Mouse (Mus musculus) limb, embryonic 10.5 days (tissue): ENCODE measurements around the gene Mavs. TPM values are rescaled to one million over a fixed set of nuclear protein-coding genes. Genes with fewer than 3 reads are reported as not detected.
A peak's percentile ranks its signal among the peaks of the same experiment; 100 is the strongest.

Experiments used
- DNase-seq: peaks from one replicate; pipeline ENCODE4 v3.0.0-alpha.2; 2017; ENCODE audit warnings: low spot score
- H3K27ac ChIP-seq: fragments of 300-500 bp; sonication (generic); 2 replicates; pipeline ENCODE4 v1.5.1; 2016; ENCODE audit warnings: mild to moderate bottlenecking
- H3K27me3 ChIP-seq: fragments of 300-500 bp; sonication (generic); 2 replicates; pipeline ENCODE4 v1.6.1; 2016; ENCODE audit warnings: low read depth, mild to moderate bottlenecking; ENCODE audit not compliant: poor library complexity, severe bottlenecking
- H3K36me3 ChIP-seq: fragments of 300-500 bp; sonication (generic); 2 replicates; pipeline ENCODE4 v1.6.1; 2016; ENCODE audit warnings: mild to moderate bottlenecking, moderate library complexity
- H3K4me1 ChIP-seq: fragments of 300-500 bp; sonication (generic); 2 replicates; pipeline ENCODE4 v1.6.1; 2016
- H3K4me3 ChIP-seq: fragments of 300-500 bp; sonication (generic); 2 replicates; pipeline ENCODE4 v1.5.1; 2016; ENCODE audit warnings: mild to moderate bottlenecking, moderate library complexity
- H3K9me3 ChIP-seq: fragments of 300-500 bp; sonication (generic); replicated peaks from 2 replicates; pipeline ENCODE4 v1.6.1; 2016; ENCODE audit warnings: mild to moderate bottlenecking
- WGBS: fragments of 180-500 bp; shearing (Covaris S2); methylation state at CpG from one replicate; pipeline ENCODE4 v1.1.7; 2016; 5-methylcytosine and 5-hydroxymethylcytosine counted together
- polyA plus RNA-seq: library from polyadenylated mRNA; unstranded; fragments of >200 nt; fragmentation: Nextera tagmentation; extraction: Ambion mirVana; gene quantifications from 2 replicates; pipeline ENCODE4 v1.2.1, GENCODE M21; 2016

Mavs gene
- polyA plus RNA-seq = 20.4 and 21.5 TPM in 2 replicates

DNA sequence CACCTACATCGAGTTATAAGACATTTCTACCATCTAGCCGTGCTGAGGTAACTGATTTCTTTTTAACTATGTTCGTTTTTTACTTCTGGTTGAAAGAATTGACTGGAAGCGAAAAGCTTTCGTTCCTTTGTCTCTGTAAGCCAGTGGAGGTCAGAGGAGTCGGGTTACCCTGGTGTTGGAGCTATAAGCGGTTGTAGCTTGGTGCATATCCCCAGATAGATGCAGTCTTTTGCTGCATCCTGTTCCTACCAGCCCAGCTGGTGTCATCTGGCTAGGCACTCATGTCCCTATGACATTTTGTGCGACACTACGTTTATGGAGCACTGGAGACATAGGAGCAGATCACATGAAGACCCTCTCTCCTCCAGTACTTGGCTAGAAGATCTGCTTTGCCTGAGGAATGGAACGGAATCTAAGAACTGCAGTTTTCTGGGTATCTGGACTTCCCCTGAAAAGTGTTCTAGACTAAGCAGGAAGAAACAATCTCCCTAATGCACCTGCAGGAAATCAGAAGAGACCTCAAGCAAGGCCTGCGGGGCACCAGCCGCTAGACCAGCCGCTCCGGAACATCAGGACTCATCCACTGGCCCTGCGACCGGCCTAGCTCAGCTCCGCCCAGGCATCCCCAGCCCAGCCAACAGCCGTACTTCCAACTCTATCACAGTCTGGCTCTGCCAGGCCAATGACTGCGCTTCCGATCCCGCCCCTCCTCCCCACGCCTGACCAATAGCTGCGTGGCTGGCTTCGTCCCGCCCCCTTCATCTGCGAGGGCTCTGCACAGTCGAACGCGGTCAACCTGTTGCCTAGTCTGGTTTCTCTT, at the start of gene Mavs:
Mavs (plus strand) TSS at position 757 of the 820 bp plus-strand sequence.
- WGBS = 12% methylated on average over 29 of the region's 29 CpGs
- Histone ChIP-seq H3K4me3 (peak within 1 kb of the TSS; percentile 66), H3K4me1 (peaks cover 27% of the 10 kb centered on the region), H3K27ac (peak within 1 kb of the TSS; percentile 82), H3K27me3 (no peaks in the 10 kb centered on the region), H3K36me3 (peaks cover 7% of the 10 kb centered on the region), H3K9me3 (no peaks in the 10 kb centered on the region)
- peak; percentile 93 for DNase-seq

DNA sequence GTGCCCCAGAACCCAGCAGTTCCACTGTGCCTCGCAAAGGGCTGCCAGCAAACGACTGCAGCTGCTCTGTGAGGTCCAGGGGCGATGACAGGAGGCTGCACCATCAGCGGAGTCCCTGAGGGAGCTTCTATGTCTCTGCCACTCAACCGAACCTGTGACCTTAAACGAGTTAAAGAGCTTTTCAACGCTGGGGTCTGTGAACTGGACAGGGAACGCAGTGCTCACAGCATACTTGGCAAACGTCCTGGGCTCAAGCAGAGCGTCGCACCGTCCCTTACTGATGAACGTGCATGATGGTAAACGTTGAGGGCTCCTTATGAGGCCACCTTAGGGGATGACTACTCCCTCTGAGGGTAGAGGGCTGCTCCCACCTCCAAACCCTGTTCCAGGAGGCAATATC, 47.5 kb upstream of the Mavs start:
- DNase-seq = no peak
- WGBS = 2% methylated on average over 14 of the region's 14 CpGs
- H3K27ac ChIP-seq = peak overlapping the region; percentile 87
- H3K4me3 ChIP-seq = peak overlapping the region; percentile 62
- H3K9me3 ChIP-seq = no peaks in the 10 kb centered on the region
- H3K27me3 ChIP-seq = peaks cover 10% of the 10 kb centered on the region; the same call in 1 of the 2 replicates
- peaks cover 53% of the 10 kb centered on the region for H3K4me1 ChIP-seq
- H3K36me3 ChIP-seq = peaks cover 17% of the 10 kb centered on the region

DNA sequence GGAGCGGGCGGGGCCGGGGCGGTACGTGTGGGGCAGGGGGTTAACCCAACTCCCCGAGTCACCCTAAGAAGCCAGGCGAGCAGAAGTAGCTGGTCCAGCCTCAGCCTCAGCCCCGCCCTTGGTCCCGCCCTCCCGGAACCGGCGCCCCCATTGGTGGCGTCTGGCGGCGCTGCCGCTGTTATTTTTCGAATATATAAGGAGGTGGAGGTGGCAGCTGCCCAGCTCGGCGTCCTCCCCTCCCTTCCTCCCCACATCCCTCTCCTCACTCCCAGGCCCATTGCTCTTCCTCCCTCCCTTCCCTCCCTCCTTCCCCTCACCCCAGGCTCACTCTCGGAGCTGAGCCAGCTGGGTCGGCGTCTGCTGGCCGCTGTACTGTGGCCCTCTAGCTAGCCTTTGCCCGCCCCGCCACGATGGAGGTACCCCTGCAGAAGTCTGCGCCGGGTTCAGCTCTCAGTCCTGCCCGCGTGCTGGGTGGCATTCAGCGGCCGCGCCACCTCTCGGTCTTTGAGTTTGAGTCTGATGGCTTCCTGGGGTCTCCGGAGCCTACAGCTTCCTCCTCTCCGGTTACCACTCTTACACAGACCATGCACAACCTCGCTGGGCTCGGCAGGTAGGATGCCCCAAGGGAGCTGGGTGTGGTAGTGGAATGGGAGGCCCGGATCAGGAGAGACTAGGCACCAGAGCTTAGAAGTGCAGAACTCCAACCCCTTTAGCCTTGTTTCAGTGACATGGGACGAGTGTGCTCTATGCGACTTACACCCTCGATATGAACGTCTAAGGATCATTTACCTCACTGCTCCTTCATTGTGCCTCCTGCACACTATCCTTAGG, 46.9 kb upstream of the Mavs start, which contains the start of the genes Cdc25b and Spef1:
Cdc25b (plus strand) TSS at position 179 of the 831 bp plus-strand sequence.
Spef1 (minus strand) TSS at position 512 of the 831 bp plus-strand sequence.
- no peaks in the 10 kb centered on the region for H3K9me3 ChIP-seq
- peak within 1 kb of the TSS; percentile 62 for H3K4me3 ChIP-seq
- peaks cover 55% of the 10 kb centered on the region for H3K4me1 ChIP-seq
- H3K36me3 ChIP-seq = peaks cover 23% of the 10 kb centered on the region
- peak within 1 kb of the TSS; percentile 87 for H3K27ac ChIP-seq
- DNase-seq = peak; percentile 92
- H3K27me3 ChIP-seq = peaks cover 10% of the 10 kb centered on the region; the same call in 1 of the 2 replicates
- under 1% methylated on average over 43 of the region's 43 CpGs for WGBS

DNA sequence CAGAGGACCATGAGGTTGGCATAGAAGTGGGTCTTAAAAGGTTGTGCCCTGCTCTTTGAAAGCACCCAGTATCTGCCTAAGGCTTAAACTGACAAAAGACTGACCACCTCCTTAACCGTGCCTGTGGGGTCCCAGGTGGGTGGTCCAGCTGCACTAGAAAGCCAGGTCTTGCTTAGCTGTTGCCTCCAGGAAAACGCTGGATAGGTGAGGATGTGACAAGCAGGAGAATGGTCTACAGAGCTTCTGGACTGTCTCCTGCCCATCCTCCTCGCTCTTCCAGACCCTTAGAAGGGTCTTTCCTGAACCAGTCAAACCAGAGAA, 46.3 kb upstream of the Mavs start:
- Histone ChIP-seq H3K27ac (peak overlapping the region; percentile 87), H3K36me3 (peaks cover 26% of the 10 kb centered on the region), H3K27me3 (peaks cover 10% of the 10 kb centered on the region; the same call in 1 of the 2 replicates), H3K4me3 (peak overlapping the region; percentile 62), H3K9me3 (no peaks in the 10 kb centered on the region), H3K4me1 (peaks cover 55% of the 10 kb centered on the region)
- WGBS = 21% methylated on average over 3 of the region's 3 CpGs
- peak; percentile 56 for DNase-seq

DNA sequence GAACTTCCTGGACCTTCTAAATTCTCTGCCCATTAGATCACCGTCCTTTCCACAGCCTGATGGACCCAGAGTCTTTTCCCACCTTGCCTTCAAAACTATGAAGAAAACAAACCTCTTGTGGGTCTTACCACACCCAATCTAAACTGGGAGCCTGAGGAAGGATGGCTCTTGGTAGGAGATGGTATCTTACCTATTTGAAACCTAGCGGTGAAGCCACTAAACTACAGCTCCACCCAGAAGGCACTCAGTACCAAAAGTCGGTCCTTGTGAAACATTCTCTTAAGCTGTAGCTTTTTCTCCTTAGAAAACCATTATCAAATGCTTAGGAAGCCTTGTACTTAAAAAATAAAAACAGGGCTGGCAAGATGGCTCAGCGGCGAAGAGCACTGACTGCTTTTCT, 45.6 kb upstream of the Mavs start:
- whole genome bisulfite sequencing = 89% methylated on average over 5 of the region's 5 CpGs
- peaks cover 34% of the 10 kb centered on the region for H3K36me3 ChIP-seq
- H3K9me3 ChIP-seq = no peaks in the 10 kb centered on the region
- peak overlapping the region; percentile 62; the same call in 1 of the 2 replicates for H3K4me3 ChIP-seq
- 0 out of 2 replicates have a peak overlapping the region, but pooled peaks have one; percentile 87 for H3K27ac ChIP-seq
- H3K4me1 ChIP-seq = peaks cover 55% of the 10 kb centered on the region
- peaks cover 10% of the 10 kb centered on the region; the same call in 1 of the 2 replicates for H3K27me3 ChIP-seq
- no peak for DNase-seq

DNA sequence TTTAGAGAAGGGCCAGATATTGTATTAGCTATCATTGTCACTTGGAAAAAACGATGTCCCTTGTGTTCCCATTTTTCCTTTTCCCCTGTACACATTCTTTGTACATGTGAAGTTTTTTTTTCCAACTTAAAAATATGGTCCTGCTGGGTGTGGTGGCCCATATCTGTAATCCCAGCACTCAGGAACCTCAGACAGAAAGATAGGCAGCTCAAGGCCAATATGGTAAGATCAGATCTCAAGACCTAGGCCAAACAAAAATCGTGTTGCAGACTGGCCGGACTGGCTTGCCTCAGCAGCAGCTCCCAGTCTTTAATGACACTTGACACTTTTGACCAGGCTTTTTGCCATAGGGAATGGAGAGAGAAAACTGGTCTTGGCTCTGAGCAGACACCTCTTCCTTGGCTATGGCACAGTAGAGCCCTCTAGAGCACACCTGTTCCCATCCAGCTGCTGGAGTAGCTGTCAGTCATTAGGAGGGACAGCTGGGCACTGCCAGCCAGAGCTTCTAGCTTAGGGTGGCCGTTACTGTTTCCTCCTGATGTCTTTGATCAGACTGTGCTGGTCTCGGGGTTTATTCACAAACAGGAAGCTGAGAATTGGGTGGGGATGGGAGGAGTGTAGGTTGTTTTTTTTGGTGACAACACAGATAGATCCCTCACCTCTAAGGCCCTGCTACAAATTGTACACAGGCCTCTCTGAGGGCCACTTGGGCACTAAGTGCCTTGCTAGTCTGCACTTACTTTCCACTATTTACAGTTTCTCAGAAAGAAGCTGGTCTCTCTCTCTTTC, 44.1 kb upstream of the Mavs start:
- peaks cover 10% of the 10 kb centered on the region; the same call in 1 of the 2 replicates for H3K27me3 ChIP-seq
- DNase-seq = no peak
- 49% methylated on average over 5 of the region's 5 CpGs for WGBS
- 0 out of 2 replicates have a peak overlapping the region, but pooled peaks have one; percentile 10 for H3K27ac ChIP-seq
- peaks cover 48% of the 10 kb centered on the region for H3K36me3 ChIP-seq
- no peaks in the 10 kb centered on the region for H3K9me3 ChIP-seq
- H3K4me3 ChIP-seq = no peak overlapping the region
- H3K4me1 ChIP-seq = peaks cover 55% of the 10 kb centered on the region

DNA sequence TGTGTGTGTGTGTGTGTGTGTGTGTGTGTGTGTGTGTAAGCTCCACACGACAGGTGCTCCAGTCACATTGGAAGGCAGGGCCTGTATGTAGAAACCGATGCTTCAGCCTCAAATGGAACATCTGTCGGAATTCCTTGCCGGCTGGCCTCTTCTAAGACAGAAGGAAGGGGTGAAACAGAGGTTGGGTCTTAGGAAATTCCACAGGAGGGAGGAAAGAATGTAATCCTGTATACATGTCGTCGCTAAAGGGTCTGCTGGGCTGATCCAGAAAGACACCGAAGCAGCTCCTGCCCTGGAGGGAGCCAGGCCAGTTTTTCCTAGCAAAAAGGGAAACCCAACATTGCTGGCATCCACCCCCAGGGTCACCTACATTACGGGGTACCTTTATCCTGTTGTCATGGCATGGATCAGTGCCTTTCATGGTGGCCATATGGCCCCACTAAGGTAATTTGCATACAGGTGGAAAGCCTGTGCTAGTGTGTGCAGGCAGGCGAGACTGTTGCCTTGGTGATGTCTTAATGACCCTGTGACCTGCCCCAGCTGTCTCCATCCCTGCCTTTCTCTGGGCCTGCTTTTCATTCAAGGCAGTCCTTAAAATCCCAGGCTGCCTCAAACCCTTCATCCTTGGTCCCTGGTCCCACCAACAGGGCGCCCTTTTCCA, 43.4 kb upstream of the Mavs start:
- WGBS = 46% methylated on average over 10 of the region's 10 CpGs
- H3K9me3 ChIP-seq = no peaks in the 10 kb centered on the region
- peak; percentile 52 for DNase-seq
- peaks cover 55% of the 10 kb centered on the region for H3K4me1 ChIP-seq
- H3K27ac ChIP-seq = peak overlapping the region; percentile 10; the same call in 1 of the 2 replicates
- no peak overlapping the region for H3K4me3 ChIP-seq
- peaks cover 4% of the 10 kb centered on the region; the same call in 1 of the 2 replicates for H3K27me3 ChIP-seq
- peaks cover 54% of the 10 kb centered on the region for H3K36me3 ChIP-seq

DNA sequence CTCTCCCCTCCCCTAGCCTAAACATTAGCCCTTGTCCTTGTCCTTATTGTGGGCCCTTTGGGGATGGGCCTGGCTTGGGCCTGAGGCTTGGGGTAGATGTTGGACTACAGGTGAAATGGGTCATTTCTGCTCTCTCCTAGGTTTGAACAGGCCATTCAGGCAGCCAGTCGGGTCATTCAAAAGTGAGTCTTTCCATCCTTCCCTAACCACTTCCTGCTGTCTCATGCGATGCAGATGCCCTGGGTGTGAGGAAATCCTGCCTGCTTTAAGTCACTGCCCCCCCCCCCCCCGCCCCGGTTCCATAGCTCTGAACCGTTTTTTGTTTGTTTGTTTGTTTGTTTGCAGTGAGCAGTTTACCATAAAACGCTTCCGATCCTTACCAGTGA, 42.9 kb upstream of the Mavs start:
- Histone ChIP-seq H3K36me3 (peaks cover 60% of the 10 kb centered on the region), H3K4me1 (peaks cover 51% of the 10 kb centered on the region), H3K27me3 (no peaks in the 10 kb centered on the region), H3K27ac (peak overlapping the region; percentile 10; the same call in 1 of the 2 replicates), H3K9me3 (no peaks in the 10 kb centered on the region), H3K4me3 (no peak overlapping the region)
- DNase-seq = no peak
- WGBS = 81% methylated on average over 7 of the region's 7 CpGs

DNA sequence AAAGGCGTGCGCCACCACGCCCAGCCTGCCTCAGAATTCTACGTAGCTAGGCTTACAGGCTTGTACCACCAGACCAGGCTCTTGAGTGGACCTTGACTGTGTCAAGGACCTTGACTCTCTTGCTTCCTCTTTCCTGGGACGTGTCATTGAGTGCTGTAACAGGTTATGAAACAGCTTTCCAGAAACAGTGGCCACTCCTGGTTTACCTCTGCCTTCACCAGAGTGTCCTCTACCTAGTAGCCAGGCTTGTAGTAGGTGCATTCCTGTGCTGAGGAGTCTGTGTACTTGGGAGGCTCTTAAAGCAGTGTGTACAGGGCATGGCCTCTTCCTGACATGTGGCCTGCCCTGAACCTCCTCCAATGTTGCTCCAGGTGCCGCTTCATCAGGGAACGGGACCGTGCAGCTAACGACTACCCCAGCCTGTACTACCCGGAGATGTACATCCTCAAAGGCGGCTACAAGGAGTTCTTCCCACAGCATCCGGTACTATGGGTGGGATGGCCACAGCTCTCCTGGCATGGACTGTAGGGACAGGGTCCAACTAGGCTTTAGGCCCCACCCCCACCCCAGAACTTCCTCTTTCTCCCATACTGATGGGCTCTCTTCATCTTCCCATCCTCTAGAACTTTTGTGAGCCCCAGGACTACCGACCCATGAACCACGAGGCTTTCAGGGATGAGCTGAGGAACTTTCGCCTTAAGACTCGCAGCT, 37.1 kb upstream of the Mavs start:
- Histone ChIP-seq H3K4me3 (no peak overlapping the region), H3K36me3 (peaks cover 83% of the 10 kb centered on the region), H3K27me3 (no peaks in the 10 kb centered on the region), H3K4me1 (no peaks in the 10 kb centered on the region), H3K9me3 (no peaks in the 10 kb centered on the region), H3K27ac (no peak overlapping the region)
- 92% methylated on average over 16 of the region's 16 CpGs for WGBS
- DNase-seq = no peak

DNA sequence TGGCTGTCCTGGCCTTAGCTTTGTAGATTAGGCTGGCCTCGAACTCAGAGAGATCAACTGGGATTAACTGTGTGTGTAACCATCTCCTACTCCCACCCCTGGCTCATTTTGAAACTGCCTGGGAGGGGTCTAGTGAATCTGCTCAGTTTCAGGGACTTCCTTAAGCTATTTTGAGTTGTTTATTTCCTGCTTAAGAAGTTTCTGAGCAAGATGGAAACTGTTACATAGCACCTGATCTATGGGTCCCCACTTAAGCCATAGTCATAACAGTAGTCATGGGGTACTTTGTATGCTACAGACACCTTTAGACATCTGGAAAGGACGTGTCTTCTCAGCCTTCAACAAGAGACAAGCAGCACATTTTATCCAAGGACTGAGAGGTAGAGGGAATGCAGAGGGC, 33.2 kb upstream of the Mavs start:
- no peak overlapping the region for H3K27ac ChIP-seq
- peaks cover 48% of the 10 kb centered on the region for H3K36me3 ChIP-seq
- no peaks in the 10 kb centered on the region for H3K9me3 ChIP-seq
- no peak overlapping the region for H3K4me3 ChIP-seq
- 0 out of 2 replicates have a peak, but pooled peaks cover 4% of the 10 kb centered on the region for H3K4me1 ChIP-seq
- H3K27me3 ChIP-seq = no peaks in the 10 kb centered on the region
- DNase-seq = no peak
- WGBS = 75% methylated on average over 2 of the region's 2 CpGs

DNA sequence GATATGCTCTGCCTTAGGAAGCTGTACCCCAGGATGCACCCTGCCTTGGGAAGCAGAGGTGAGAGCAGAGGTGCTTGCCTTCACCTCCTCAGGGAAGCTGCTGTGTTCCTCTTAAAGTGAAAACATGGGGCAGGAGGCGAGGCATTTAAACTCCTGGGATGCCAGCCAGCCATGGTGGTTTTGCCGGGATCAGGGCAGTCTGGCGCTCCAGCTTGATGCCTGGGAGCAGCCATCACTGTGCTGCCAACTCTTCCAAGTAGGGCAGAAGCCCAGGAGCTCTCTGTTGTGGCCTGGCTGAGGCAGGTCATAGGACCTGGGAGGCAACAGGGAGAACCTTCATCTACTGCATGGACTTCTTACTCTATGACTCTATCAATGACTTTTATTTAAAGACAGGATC, 32.6 kb upstream of the Mavs start:
- WGBS = 90% methylated on average over 3 of the region's 3 CpGs
- peaks cover 42% of the 10 kb centered on the region for H3K36me3 ChIP-seq
- no peak overlapping the region for H3K27ac ChIP-seq

More for the DNA sequence above, 32.6 kb upstream of the Mavs start:
- no peaks in the 10 kb centered on the region for H3K27me3 ChIP-seq
- 0 out of 2 replicates have a peak, but pooled peaks cover 4% of the 10 kb centered on the region for H3K4me1 ChIP-seq
- no peak overlapping the region for H3K4me3 ChIP-seq
- DNase-seq = no peak
- no peaks in the 10 kb centered on the region for H3K9me3 ChIP-seq
